Mouse (Mus musculus) lung, postnatal 0 days (tissue): ENCODE results near the gene Hsdl2.

ENCODE experiments used
- CTCF ChIP-seq: IDR thresholded peaks from 2 replicates; pipeline ENCODE4 v1.5.1; 2016; ENCODE audit warnings: antibody characterized with exemption, mild to moderate bottlenecking
- EP300 ChIP-seq: IDR thresholded peaks from 2 replicates; pipeline ENCODE4 v1.6.1; 2016; ENCODE audit warnings: antibody characterized with exemption, mild to moderate bottlenecking, control low read depth

GRCm38 (mm10) chr4:59580495-59581281, 675 bp upstream of the Hsdl2 start:
- TF ChIP-seq CTCF = no peak
- no peak for TF ChIP-seq EP300
